Mouse (Mus musculus) retina, postnatal 1 day (tissue): ENCODE data around the gene Gpx1.
"Not testable (repeated sequence)": the region's sequence is repeated elsewhere in the genome, so short reads cannot be mapped to it uniquely, and the experiment has no call there.

Source experiments
- DNase-seq: peaks from one replicate; pipeline ENCODE4 v3.0.0-alpha.2; 2012

Gene Gpx1

DNA sequence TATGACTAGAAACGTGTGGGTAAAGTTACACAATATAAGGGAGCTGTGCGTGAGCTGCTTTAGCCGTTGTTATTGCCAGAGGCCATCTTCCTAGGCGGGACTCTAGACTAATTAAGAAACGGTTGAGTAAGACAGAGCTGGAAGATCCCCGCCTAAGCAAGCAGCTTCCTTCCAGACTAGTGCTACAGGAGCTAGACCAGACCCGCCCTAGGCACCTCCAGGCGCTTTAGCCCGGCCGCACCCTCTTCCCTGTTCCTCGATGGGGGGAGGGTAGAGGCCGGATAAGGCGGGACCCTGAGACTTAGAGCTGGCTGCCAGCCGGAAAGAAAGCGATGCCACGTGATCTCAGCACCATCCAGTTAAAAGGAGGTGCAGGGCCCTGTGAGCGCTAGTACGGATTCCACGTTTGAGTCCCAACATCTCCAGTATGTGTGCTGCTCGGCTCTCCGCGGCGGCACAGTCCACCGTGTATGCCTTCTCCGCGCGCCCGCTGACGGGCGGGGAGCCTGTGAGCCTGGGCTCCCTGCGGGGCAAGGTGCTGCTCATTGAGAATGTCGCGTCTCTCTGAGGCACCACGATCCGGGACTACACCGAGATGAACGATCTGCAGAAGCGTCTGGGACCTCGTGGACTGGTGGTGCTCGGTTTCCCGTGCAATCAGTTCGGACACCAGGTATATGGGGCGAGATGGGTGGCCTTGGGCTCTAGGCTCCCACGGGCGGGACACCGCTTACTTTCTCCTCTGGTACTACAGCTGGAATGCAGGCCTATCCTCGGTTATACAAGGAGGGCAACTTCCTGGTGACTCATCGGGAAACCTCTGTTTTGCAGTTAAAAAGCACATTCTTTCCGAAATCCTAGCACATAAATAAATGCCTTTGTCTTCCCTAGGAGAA is at the start of gene Gpx1:
Gene Gpx1, plus strand, starts transcription at position 18 of the 896 bp plus-strand sequence.
- DNase-seq = peak; percentile 95

DNA sequence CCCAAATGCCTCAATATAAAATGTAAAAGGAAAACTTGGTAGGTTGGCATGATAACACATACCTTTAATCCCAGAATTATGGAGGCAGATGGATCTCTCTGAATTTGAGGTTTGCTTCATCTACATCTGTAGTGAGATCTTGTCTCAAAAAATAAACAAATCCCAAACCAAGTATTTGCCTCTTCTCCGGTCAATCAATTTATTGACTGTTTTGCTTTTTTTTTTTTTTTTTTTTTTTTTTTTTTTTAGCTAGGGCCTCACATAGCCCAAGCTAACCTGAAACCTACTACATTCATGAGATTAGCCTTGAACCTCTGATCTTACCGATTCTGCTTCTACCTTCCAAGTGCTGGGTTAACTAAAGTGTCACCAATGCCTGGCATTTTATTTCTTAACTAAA is 49.4 kb upstream of the Gpx1 start:
- DNase-seq = no peak

DNA sequence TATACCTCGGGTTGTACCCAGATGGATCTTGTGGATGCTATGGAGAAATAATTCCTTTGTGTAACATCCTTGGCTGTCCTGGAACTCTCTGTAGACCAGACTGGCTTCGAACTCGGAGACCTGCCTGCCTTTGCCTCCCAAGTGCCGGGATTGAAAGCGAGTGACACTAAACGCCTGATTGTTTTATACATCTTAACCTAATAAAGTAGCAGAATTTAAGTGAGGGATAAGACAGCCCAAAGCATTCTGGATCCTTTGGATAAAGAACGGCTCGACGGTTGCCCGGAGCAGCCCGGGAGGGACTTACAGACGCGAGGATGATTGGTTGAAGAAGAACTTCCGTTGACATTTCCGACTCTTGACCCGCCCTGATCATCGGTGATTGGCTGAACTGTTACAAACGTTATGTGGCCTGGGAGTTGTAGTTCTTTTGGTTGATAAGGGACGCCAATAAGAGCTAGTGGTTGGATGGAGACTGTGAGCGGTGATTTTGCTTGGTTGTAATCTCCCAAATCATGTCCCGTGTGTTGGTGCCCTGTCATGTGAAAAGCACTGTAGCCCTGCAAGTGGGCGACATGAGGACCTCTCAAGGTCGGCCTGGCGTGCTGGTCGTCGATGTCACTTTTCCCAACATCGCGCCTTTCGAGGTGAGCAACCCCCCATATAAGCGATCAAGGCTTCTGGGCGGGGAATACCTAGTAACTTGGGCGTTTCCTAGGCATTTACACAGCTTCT is 48.5 kb upstream of the Gpx1 start, which contains the start of gene Nicn1:
Gene Nicn1, plus strand, starts transcription at position 414 of the 735 bp plus-strand sequence.
- DNase-seq = peak; percentile 99

DNA sequence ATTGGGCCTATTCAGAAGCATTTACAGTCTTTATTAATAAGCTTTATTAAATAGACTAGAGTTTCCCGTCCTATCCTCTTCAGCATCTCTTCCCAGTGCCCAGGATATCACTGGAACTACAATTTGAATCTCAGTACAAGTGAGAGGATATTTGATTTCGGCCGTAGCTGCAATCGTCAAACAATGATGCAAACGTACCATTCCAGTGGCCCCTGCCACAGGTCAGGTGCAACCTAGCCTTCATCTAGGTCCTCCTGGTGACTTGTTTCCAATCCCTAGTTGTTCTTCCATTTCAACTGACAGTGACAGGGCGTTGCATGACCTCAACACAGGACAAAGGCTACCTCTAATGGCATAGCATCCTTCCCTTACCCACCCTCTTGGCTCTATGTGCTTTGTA is 47.9 kb upstream of the Gpx1 start:
- no peak for DNase-seq

DNA sequence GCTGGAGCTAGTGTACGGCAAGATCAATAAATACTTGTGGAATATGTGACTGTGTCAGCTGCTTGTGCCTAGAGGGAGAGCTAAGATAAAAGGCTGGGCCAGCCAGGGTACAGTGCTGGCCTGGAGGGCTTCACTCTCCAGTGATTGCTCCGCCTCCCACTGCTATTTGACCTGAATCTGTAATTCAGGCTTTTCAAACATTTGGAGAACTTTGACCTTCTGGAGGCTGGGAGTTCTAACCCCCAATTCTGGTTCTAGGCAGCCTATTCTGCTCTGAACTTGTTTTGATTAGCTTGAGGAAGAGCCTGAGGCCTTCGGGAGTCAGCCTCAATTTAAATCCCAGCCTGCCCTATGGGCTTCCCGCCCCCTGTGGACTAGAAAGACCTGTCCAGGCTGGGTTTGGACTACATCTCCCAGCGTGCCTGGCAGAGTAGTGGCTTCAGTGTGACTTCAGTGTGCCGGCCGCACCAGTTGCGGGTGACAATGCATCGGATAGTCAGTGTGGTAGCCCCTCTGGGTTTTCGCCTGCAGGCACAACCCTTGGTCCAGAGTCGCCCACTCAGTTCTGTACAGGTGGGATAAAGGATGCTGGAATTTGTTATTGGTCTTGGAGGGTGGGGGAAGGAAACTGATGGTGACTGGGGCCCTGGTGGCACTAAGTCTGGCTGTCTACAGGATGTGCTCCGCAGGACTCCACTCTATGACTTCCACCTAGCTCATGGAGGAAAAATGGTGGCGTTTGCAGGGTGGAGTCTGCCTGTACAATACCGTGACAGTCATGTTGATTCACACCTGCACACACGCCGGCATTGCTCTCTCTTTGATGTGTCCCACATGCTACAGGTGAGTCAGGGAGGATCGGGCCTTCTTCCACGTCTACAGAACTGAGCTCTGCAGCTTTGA is 42.0 kb upstream of the Gpx1 start, which contains the start of gene Amt:
Gene Amt, plus strand, starts transcription at position 401 of the 903 bp plus-strand sequence.
- peak; percentile 90 for DNase-seq

DNA sequence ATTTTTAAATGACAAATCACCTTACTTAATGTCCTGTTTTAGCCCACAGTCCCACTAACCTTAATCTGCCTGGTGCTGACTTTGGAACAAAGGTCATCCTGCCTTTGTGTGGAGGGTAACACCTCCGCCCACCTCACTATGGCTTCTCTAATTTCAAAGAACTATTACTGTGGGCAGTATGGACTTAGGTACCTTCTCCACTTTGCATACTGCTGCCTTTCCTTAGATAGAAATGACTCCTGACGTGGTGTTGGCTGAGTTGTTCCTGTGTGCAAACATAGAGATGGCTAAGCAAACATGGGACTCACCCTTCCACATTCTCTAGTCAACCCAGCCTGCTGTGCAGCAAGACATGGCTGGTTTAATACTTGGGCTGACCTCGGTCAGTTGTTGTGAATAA is 36.9 kb upstream of the Gpx1 start:
- no peak for DNase-seq

DNA sequence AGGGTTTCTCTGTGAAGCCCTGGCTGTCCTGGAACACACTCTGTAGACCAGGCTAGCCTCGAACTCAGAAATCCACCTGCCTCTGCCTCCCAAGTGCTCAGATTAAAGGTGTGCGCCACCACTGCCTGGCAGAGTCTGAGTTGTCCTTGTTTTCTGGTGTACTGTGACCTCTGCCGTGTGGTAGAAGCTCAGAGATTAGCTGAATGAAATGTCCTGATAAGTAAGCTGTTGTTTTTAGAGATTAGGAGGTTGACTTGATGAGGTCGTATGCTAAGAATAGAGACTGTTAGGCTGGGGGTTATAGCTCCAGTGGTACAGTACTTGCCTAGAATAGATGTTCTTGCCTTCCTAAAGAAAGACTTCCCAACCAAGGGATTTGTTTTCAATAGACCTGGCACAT is 34.0 kb upstream of the Gpx1 start:
- DNase-seq = peak; percentile 4

DNA sequence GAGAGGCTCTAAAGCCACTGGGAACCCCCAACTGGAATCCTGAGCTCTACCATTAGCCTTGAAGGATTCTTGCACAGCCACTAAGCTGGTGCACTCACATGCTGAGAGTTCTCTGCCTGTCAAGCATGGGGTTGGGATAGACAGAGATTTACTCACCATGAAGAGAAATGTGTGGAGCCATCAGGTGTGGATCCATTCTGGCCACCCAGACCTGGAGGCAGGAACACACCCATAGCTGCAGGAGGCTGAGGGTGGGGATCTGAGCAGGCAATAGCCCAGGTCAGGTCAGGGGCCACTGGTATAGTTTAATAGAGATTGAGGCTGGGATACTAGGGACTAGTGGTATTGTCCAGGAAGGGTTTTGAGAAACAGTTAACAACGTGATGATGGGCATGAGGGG is 33.5 kb upstream of the Gpx1 start:
- DNase-seq = no peak

DNA sequence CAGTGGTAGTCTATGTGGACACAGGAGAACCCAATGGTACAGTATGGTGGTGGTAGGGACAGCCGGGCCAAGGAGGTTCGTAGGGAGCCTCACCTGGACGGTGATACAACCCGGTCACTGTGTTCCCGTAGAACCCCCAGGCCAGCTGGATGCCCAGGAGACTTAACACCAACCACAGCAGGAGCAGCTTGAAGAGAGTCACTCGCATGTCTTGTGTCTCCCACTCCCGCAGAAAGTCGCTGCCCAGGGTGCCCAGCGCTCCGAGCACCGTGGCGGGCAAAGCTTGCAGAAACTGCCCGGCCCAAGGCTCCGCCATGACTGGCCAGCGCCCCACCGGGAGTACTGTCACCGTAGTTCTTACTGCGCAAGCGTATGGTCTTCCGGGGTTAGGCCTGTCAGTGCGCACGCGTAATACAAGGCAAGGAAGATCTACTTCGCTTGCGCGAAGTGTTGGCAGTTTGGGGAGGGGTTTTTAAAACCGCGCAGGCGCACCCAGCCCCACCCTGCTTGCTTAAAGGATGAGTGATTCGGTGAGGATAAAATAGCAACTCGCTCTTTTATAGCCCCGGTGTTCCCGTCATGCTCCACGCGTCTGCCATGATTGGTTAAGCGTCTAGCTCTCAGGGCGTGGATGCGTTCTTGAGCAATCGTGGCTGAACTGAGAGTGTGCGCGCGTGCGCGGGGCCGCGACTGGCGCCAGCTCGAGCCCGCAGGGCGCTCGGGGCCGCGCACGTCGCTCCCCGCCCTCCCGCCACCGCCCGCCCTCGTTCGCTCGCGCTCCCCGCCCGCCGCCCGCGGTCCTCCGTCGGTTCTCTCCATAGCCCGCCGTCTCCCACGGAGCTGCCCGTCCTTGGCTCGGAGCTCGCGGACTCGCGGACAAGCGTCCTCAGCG is 32.8 kb upstream of the Gpx1 start, which contains the start of the genes Rhoa and Tcta:
Gene Rhoa, plus strand, starts transcription at position 501 of the 892 bp plus-strand sequence.
Gene Tcta, minus strand, starts transcription at position 532 of the 892 bp plus-strand sequence.
- DNase-seq = peak; percentile 100

DNA sequence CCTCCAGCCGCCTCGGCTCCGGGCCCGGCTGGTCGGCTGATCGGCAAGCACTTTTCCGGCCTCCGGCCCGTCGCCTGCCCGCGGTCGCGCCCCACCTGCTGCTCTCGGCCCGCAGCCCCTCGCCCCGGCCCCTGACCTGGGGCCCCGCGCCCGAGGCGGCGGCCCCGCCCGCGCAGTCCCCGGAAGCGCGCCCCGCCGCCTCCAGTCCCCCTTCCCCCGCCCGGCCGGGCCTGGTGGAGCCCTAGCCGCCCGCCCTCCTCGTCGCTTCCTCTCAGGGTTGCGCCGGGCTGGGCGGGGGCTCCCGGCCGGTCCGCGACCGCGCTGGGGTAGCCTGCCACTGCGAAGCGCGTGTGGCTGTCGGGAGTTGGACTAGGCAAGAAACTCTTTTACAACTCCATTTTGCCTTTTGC is 32.1 kb upstream of the Gpx1 start:
- peak; percentile 87 for DNase-seq

DNA sequence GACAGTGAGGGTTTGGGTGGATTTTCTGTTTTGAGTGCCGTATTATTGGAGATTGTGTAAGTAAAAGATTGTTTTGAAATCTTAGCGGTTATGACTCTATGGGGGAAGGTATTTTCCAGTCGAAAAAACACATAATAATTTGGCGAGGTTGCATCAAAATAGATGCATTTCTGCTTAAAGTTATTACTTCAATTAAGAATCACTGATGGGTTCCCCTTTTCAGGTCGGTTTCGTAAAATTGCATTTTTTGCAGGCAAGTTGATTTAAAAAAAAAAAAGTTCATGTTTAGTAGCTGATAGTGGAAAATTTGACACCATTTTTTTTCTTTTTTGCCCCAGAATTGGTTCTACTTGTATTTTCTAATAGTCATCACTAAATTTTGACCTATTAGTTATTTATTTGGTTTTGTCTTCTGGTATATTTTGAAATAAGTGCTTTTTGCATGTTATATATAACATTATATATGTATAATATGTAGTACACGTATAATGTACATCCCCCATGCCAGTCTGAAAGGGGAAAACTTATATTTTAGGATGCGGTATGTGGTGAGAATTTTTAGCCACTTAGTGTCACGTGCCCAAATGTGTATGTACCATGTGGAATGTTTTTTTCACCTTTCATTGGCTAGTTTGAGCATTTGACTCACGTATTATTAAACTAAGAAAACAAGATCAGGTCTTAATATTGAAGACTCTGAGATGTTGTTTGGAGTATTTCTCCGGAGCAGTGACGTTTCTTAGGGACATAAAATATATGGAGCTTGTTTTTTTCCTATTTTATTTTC is 31.5 kb upstream of the Gpx1 start:
- DNase-seq = no peak

DNA sequence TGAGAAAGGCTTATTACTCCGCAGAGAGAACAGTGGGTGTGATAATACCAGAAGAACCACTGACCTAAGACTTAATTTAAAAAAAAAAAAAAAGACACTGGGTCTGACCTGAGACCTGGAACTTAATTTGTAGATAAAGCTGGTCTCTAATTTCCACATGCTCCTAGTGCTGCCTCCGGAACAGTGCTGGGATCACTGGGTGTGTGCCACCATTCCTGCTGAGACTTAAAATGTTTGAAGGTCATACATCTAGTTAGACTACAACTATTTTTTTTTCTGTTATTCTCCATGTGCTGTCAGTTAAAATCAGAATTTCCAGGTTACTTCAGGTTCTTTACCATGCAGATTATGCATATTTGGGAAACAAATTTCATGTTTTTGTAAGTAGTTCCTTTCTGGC is 30.6 kb upstream of the Gpx1 start:
- DNase-seq = no peak

DNA sequence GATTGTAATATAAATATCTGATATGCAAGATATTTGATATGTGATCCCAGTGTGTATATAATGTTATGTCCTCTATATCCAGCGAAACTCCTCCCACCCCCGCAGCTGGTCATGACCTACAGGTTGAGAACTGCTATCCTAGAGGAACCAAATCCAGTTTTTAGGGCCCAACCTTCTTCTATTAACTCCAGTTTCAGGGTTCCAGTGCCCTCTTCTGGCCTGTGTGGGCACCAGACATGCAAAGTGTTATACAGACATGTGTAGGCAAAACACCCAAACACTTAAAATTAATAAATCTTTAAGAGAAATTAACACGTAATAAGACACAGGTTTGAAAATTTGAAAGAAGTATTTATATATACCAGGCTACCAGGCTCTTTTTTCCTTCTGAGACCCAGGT is 21.1 kb upstream of the Gpx1 start:
- DNase-seq = peak; percentile 31

DNA sequence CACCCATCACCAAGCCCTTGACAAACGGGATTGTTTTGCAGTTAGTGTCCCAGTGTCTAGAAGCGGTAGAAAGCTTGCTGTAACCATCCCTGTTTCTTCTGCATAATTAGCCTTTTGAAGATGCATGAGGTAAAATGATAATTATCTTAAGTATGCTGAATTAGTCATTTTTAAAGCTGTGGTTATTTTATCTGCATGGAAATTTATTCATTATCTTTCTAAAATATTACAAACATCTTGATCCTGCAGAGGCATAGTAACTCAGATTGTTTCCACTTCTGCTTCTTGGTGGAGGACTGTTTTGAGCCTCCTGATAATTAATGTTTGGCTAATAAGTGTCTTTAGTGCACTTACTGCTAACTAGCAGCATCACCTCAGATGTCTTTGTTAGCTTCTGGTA is 20.2 kb upstream of the Gpx1 start:
- no peak for DNase-seq

DNA sequence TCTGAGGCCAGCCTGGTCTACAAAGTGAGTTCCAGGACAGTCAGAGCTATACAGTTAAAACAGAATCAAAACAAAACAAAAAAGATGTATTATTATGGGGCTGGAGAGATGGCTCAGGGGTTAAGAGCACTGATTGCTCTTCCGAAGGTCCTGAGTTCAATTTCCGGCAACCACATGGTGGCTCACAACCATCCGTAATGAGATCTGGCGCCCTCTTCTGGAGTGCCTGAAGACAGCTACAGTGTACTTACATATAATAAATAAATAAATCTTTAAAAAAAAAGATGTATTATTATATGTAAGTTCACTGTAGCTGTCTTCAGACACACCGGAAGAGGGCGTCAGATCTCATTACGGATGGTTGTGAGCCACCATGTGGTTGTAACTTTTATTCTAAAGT is 16.6 kb upstream of the Gpx1 start:
- not testable (repeated sequence) for DNase-seq

DNA sequence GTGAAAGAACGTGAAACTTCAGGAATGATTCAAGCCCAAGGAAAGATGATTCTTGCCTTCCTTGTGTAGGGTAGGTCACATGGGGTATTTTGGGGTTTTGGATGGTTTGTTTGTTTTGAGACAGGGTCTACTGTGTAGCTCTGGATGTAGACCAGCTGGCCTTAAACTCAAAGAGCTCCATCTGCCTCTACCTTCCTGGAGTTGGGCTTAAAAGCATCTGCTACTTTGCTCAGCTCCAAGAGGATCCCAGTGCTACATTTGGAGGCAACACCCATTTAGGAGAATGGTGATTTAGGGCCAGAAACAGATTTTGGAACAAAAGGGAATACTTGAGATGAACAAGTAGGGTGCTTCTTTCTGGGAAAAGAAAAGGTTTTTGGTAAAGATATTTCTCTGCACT is 13.9 kb upstream of the Gpx1 start:
- no peak for DNase-seq

DNA sequence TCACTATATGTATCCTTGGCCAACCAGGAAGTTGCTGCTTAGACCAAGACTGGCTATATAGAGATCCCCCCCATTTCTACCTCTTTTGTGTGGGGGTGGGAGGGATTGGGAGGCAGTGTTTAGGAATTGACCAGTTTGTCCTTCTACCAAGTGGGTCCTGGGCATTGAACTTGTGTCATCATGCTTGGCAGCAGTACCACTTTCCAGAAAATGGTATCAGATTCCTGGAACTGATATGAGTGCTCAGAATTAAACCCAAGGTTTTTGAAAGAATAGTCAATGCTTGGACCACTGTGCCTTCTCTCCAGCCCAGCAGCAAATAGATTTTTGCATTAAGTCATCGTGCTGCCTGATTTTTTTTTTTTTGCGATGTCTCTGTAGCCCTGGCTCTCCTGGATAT is 12.9 kb upstream of the Gpx1 start:
- DNase-seq = no peak

DNA sequence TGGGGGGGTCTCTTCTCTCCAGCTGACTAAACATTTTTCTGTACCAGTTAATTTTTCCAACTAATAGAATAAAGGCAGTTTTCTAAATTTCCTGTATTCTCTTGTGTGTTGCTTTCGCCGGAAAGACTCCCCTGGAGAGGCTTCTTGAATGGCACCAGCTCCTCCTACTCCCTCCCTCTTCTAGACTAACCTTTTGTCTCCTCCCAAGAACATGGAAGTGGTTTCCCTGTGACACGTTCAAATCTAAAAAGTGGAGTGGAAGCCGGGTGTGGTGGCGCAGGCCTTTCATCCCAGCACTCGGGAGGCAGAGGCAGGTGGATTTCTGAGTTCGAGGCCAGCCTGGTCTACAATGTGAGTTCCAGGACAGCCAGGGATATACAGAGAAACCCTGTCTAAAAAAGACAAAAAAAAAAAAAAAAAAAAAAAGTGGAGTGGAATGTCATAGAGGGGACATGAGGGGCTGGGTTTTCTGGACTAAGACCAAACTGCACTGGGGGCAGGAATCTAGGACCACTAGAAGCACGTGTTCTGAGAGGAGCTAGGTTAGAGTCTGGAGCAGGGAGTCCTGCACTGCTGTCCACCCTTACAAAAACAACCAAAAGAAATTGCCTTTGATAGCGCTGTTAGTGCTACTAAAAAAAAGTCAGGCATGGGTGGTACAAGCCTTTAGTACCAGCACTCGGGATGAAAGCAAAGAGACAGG is 704 bp upstream of the Gpx1 start:
- DNase-seq = no peak

DNA sequence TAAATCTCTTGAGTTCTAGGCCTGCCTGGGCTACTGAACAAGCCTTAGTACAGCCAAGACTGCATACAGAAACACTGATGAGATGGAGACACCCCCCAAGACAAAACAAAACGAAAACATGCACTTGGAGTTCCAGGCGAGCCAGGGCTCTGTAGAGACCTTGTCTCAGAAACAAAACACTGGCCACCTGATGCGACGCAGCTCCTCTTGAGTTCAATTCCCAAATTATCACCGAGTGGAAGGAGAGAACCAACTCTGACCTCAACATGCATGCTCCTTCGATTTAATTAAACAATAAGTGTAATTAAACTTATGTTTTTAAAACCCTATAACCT is 185 bp upstream of the Gpx1 start:
- no peak for DNase-seq

DNA sequence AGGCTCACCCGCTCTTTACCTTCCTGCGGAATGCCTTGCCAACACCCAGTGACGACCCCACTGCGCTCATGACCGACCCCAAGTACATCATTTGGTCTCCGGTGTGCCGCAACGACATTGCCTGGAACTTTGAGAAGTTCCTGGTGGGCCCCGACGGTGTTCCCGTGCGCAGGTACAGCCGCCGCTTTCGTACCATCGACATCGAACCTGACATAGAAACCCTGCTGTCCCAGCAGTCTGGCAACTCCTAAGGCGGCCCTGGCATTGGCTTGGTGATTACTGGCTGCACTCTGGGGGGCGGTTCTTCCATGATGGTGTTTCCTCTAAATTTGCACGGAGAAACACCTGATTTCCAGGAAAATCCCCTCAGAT is 1.2 kb downstream of the Gpx1 start:
- DNase-seq = no peak
